Mouse (Mus musculus): ENCODE measurements at regions not wholly inside any gene's neighbourhood (a gene's known extent, or its start where the extent isn't known, plus 50 kb on each side); places are given as distances from the start of the nearest gene placed in this dataset.
A peak's percentile ranks its signal among the peaks of the same experiment; 100 is the strongest.

DNA sequence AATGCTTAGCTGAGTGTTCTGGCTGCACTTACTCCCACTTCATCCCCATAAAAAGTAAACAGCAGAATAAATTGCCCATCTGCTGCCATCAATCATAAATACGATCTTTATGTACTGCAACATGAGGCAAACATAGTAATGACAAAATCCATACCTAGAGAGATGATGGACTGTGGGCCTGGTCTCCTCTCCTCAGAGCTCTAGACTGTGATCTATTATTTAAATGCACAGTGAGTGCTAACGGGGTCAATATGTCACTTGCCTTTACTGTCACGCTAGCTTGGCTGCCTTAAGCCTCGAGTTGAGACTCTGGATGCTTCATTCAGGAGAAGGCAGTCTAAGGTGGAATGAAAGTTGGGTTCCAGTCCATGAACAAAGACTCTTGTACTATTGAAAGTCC is 683.7 kb upstream of the Vstm2b start:
- H3K4me1 ChIP-seq (ENCODE audit: control insufficient read depth, insufficient read depth, low read length) = no peaks in the 10 kb centered on the region
- no peak overlapping the region for H3K4me2 ChIP-seq (ENCODE audit: low read depth)
- DNase-seq (ENCODE audit: low spot score) = no peak
- no peak overlapping the region for H3K4me3 ChIP-seq (ENCODE audit: low read depth, low read length)
- no peak overlapping the region for H3K27ac ChIP-seq (ENCODE audit: low read depth, low read length)
- no peaks in the 10 kb centered on the region for H3K27me3 ChIP-seq (ENCODE audit: control insufficient read depth, insufficient read depth, low read length)
- no peaks in the 10 kb centered on the region for H3K36me3 ChIP-seq (ENCODE audit: control insufficient read depth, insufficient read depth, low read length)
- no peaks in the 10 kb centered on the region for H3K9me3 ChIP-seq (ENCODE audit: control insufficient read depth, low read length)
- H3K9ac ChIP-seq (ENCODE audit: low read length) = no peak overlapping the region
- WGBS = 62% methylated on average over 4 of the region's 4 CpGs
- no peak for ATAC-seq (ENCODE audit: insufficient read depth, low FRiP score, low TSS enrichment)

DNA sequence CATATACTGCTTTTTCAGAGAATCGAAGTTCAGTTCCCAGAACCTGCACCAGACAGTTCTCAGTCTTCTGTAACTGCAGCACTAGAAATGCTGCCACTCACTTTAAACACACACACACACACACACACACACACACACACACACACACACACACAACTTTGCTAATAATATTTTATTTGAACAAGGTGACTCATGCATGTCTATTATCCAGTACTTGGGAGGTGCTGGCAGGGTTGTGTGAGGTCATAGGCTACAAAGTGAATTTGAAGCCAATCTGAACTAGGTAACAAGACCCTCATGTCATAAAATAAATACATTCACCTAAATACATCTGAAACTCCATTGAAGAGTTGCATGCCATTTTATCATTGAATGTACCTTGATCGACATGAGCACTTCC is 682.9 kb upstream of the Vstm2b start:
- no peaks in the 10 kb centered on the region for H3K4me1 ChIP-seq (ENCODE audit: control insufficient read depth, insufficient read depth, low read length)
- no peak overlapping the region for H3K27ac ChIP-seq (ENCODE audit: low read depth, low read length)
- no peaks in the 10 kb centered on the region for H3K9me3 ChIP-seq (ENCODE audit: control insufficient read depth, low read length)
- 85% methylated on average over 2 of the region's 2 CpGs for WGBS
- DNase-seq (ENCODE audit: low spot score) (no peak), ATAC-seq (ENCODE audit: insufficient read depth, low FRiP score, low TSS enrichment) (no peak)
- H3K9ac ChIP-seq (ENCODE audit: low read length) = no peak overlapping the region
- no peak overlapping the region for H3K4me3 ChIP-seq (ENCODE audit: low read depth, low read length)
- H3K4me2 ChIP-seq (ENCODE audit: low read depth) = no peak overlapping the region
- no peaks in the 10 kb centered on the region for H3K36me3 ChIP-seq (ENCODE audit: control insufficient read depth, insufficient read depth, low read length)
- no peaks in the 10 kb centered on the region for H3K27me3 ChIP-seq (ENCODE audit: control insufficient read depth, insufficient read depth, low read length)

DNA sequence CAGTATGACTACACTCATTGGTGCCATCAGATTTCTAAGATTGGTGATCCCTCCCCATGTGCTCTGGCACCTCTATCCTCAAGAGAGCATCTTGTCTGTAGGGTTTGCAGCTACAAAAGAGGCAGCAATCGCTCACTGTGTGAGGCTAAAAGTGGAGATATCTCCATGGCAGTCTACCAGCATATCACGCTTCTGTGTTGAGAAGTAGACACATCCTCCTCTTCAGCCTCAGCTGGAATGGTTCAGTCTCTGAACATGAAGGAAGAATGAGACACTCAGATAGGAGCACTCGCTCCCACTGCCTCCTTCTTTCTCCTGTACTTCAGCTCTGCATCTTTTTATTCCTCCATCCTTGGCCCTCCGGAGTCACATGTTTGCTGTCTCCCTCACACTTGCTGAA is 677.6 kb upstream of the Vstm2b start:
- Histone ChIP-seq H3K27me3 (ENCODE audit: control insufficient read depth, insufficient read depth, low read length) (no peaks in the 10 kb centered on the region), H3K27ac (ENCODE audit: low read depth, low read length) (no peak overlapping the region), H3K9me3 (ENCODE audit: control insufficient read depth, low read length) (no peaks in the 10 kb centered on the region), H3K9ac (ENCODE audit: low read length) (no peak overlapping the region), H3K4me1 (ENCODE audit: control insufficient read depth, insufficient read depth, low read length) (no peaks in the 10 kb centered on the region), H3K36me3 (ENCODE audit: control insufficient read depth, insufficient read depth, low read length) (no peaks in the 10 kb centered on the region), H3K4me2 (ENCODE audit: low read depth) (no peak overlapping the region), H3K4me3 (ENCODE audit: low read depth, low read length) (no peak overlapping the region)
- ATAC-seq (ENCODE audit: insufficient read depth, low FRiP score, low TSS enrichment) (no peak), DNase-seq (ENCODE audit: low spot score) (no peak)
- 89% methylated on average over 4 of the region's 4 CpGs for WGBS

DNA sequence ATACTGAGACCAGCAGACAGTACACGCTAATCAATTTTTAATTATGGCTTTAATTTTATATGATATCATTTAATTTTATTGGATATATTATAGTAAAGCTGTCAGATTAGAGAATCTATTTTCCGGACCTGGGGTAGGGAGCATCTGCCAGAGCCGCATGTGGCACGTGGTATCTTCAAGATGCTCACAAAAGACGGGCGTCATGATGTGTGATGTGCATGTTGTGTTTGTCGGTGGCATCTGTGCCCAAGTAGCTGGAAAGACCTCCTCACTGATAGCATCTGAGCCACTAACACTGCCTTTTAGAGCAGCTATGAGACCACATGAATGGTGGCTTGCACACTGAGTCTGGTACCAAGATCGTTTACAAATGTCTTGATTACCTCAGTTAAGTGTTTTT is 652.9 kb upstream of the Vstm2b start:
- no peak overlapping the region for H3K27ac ChIP-seq (ENCODE audit: low read depth, low read length)
- no peak overlapping the region for H3K4me3 ChIP-seq (ENCODE audit: low read depth, low read length)
- DNase-seq (ENCODE audit: low spot score) (no peak), ATAC-seq (ENCODE audit: insufficient read depth, low FRiP score, low TSS enrichment) (no peak)
- H3K9me3 ChIP-seq (ENCODE audit: control insufficient read depth, low read length) = no peaks in the 10 kb centered on the region
- no peaks in the 10 kb centered on the region for H3K27me3 ChIP-seq (ENCODE audit: control insufficient read depth, insufficient read depth, low read length)
- H3K36me3 ChIP-seq (ENCODE audit: control insufficient read depth, insufficient read depth, low read length) = no peaks in the 10 kb centered on the region
- H3K4me2 ChIP-seq (ENCODE audit: low read depth) = no peak overlapping the region
- no peaks in the 10 kb centered on the region for H3K4me1 ChIP-seq (ENCODE audit: control insufficient read depth, insufficient read depth, low read length)
- WGBS = 88% methylated on average over 8 of the region's 8 CpGs
- no peak overlapping the region for H3K9ac ChIP-seq (ENCODE audit: low read length)

DNA sequence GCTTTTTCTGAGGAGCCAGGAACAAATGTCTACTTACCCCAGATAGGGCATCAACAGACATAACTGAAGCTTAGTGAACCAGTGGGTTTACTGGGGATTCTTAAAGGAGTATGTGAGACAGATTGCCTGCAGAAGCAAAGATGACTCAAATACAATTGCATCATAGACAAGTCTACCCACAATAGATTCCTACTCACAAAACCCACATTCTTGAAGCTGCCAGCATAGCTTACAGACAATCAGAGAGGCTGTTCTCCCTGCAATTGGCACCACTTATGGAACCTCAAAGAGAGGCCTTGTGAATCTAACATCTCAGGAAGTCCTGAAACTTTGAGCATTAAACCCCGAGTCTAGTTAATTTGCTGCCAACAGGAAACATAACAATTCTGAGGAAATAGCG is 649.6 kb upstream of the Vstm2b start:
- no peak for ATAC-seq (ENCODE audit: insufficient read depth, low FRiP score, low TSS enrichment)

DNA sequence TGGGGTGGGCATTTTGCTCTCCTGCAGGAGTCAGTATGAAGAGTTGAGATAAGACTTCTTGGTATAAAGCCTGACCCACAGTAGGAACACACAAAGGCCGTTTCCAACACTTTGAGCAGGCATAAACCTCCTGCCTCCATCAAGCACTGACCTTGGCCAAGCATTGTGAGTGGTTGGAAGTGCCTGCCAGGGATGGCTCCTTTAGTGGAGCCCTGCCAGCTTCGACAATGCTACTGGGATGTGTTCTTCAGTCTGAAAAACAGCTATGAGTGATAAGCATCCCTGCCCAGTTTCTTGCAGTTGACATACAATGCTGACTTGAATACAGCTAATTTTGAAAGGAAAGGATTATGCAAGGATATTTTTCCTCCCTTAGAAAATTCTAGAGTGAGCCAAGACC is 644.6 kb upstream of the Vstm2b start:
- H3K27me3 ChIP-seq (ENCODE audit: control insufficient read depth, insufficient read depth, low read length) = no peaks in the 10 kb centered on the region
- no peak overlapping the region for H3K4me2 ChIP-seq (ENCODE audit: low read depth)
- no peak for DNase-seq (ENCODE audit: low spot score)
- H3K4me1 ChIP-seq (ENCODE audit: control insufficient read depth, insufficient read depth, low read length) = no peaks in the 10 kb centered on the region
- no peaks in the 10 kb centered on the region for H3K9me3 ChIP-seq (ENCODE audit: control insufficient read depth, low read length)
- H3K27ac ChIP-seq (ENCODE audit: low read depth, low read length) = no peak overlapping the region
- ATAC-seq (ENCODE audit: insufficient read depth, low FRiP score, low TSS enrichment) = no peak
- 80% methylated on average over 2 of the region's 2 CpGs for WGBS
- no peak overlapping the region for H3K9ac ChIP-seq (ENCODE audit: low read length)
- no peak overlapping the region for H3K4me3 ChIP-seq (ENCODE audit: low read depth, low read length)
- H3K36me3 ChIP-seq (ENCODE audit: control insufficient read depth, insufficient read depth, low read length) = no peaks in the 10 kb centered on the region

More for the DNA sequence above, 649.6 kb upstream of the Vstm2b start:
- Histone ChIP-seq H3K9me3 (ENCODE audit: control insufficient read depth, low read length) (no peaks in the 10 kb centered on the region), H3K27me3 (ENCODE audit: control insufficient read depth, insufficient read depth, low read length) (no peaks in the 10 kb centered on the region), H3K4me2 (ENCODE audit: low read depth) (no peak overlapping the region), H3K4me1 (ENCODE audit: control insufficient read depth, insufficient read depth, low read length) (no peaks in the 10 kb centered on the region), H3K36me3 (ENCODE audit: control insufficient read depth, insufficient read depth, low read length) (no peaks in the 10 kb centered on the region), H3K4me3 (ENCODE audit: low read depth, low read length) (no peak overlapping the region), H3K9ac (ENCODE audit: low read length) (no peak overlapping the region), H3K27ac (ENCODE audit: low read depth, low read length) (no peak overlapping the region)
- WGBS = 85% methylated on average over 2 of the region's 2 CpGs
- no peak for DNase-seq (ENCODE audit: low spot score)

DNA sequence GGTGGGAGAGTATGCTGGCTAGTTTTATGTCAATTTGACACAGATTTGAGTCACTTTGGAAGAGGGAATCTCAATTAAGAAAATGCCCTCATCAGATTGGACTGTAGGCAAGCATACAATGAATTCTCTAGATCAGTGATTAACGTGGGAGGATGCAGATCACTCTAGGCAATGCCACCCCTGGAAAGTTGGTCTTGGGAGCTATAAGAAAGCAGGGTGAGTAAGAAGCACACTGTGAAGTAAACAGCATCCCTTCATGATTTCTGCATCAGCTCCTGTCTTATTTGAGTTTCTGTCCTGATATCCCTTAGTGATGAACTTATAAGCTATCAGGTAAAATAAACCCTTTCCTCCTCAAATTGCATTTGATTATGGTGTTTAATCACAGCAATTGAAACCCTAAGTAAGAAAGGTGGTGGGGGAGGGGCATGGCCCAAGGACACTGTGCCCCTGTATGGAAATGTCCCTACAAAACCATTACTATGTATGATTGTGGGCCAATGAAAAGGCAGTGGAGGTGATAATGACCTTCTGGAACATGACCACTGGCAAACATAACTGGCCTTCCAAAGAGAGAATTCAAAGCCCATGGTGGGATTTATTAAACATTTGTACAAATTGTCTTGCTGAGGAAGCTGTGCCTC is 640.3 kb upstream of the Vstm2b start:
- Histone ChIP-seq H3K4me2 (ENCODE audit: low read depth) (no peak overlapping the region), H3K36me3 (ENCODE audit: control insufficient read depth, insufficient read depth, low read length) (no peaks in the 10 kb centered on the region), H3K27me3 (ENCODE audit: control insufficient read depth, insufficient read depth, low read length) (no peaks in the 10 kb centered on the region), H3K4me1 (ENCODE audit: control insufficient read depth, insufficient read depth, low read length) (no peaks in the 10 kb centered on the region), H3K9me3 (ENCODE audit: control insufficient read depth, low read length) (no peaks in the 10 kb centered on the region), H3K27ac (ENCODE audit: low read depth, low read length) (no peak overlapping the region), H3K9ac (ENCODE audit: low read length) (no peak overlapping the region), H3K4me3 (ENCODE audit: low read depth, low read length) (no peak overlapping the region)
- ATAC-seq (ENCODE audit: insufficient read depth, low FRiP score, low TSS enrichment) (no peak), DNase-seq (ENCODE audit: low spot score) (no peak)
- WGBS = 58% methylated on average over 1 of the region's 1 CpGs

DNA sequence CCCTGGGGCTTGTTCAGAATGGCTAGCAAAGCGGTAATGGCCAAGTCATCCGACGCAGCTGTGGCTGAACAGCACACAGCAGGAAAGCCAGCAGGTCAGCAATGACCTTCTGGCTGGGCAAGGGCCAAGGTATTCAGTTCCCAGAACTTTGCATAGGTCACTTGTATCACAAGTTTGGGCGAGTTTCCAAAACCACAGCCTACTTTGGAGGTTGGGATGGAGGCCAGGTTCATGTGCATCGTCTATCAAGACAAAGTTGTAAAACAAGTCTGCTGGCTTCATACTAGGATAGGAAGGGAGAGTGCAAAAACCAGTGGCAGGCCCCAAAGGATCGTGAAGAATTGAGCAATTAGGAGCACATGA is 639.8 kb upstream of the Vstm2b start:
- no peaks in the 10 kb centered on the region for H3K9me3 ChIP-seq (ENCODE audit: control insufficient read depth, low read length)
- no peaks in the 10 kb centered on the region for H3K27me3 ChIP-seq (ENCODE audit: control insufficient read depth, insufficient read depth, low read length)
- H3K36me3 ChIP-seq (ENCODE audit: control insufficient read depth, insufficient read depth, low read length) = no peaks in the 10 kb centered on the region
- no peak overlapping the region for H3K4me3 ChIP-seq (ENCODE audit: low read depth, low read length)
- no peak overlapping the region for H3K4me2 ChIP-seq (ENCODE audit: low read depth)
- no peaks in the 10 kb centered on the region for H3K4me1 ChIP-seq (ENCODE audit: control insufficient read depth, insufficient read depth, low read length)
- no peak overlapping the region for H3K27ac ChIP-seq (ENCODE audit: low read depth, low read length)
- ATAC-seq (ENCODE audit: insufficient read depth, low FRiP score, low TSS enrichment) (no peak), DNase-seq (ENCODE audit: low spot score) (no peak)
- WGBS = 62% methylated on average over 6 of the region's 6 CpGs
- no peak overlapping the region for H3K9ac ChIP-seq (ENCODE audit: low read length)

DNA sequence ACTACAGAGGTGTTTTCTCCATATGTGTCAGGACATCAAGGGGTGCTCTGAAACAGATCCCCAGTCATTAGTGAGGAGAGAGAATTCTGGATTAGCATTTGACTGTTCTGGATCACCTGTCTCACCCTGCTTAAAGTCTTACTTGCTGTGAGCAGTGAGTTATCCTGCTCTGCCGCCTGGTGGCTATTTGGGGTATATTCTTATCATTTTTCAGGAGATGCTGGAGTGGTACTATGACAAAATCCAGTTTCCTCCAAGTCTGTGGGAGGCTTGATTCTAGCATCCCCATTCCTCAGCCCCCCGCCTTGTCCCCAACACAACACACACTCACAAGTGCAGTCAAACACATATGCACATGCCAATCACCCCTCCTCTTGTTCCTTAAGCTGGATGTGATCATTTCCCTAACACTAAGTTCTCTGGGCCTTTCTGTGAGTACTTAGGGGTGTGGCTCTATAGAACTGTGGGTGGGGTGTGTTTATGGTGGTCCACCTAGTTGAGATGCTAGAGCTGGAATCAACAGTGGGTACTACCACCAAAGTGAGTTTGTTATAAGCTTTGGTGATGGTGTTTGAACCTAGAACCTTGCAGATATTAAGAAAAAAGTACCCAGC is 624.6 kb upstream of the Vstm2b start:
- H3K9ac ChIP-seq (ENCODE audit: low read length) = no peak overlapping the region
- H3K4me2 ChIP-seq (ENCODE audit: low read depth) = no peak overlapping the region
- H3K27me3 ChIP-seq (ENCODE audit: control insufficient read depth, insufficient read depth, low read length) = no peaks in the 10 kb centered on the region
- DNase-seq (ENCODE audit: low spot score) = peak; percentile 43
- peak; percentile 33; the same call in 1 of the 2 replicates for ATAC-seq (ENCODE audit: insufficient read depth, low FRiP score, low TSS enrichment)
- no peaks in the 10 kb centered on the region for H3K4me1 ChIP-seq (ENCODE audit: control insufficient read depth, insufficient read depth, low read length)
- H3K4me3 ChIP-seq (ENCODE audit: low read depth, low read length) = no peak overlapping the region
- no peaks in the 10 kb centered on the region for H3K36me3 ChIP-seq (ENCODE audit: control insufficient read depth, insufficient read depth, low read length)
- no peaks in the 10 kb centered on the region for H3K9me3 ChIP-seq (ENCODE audit: control insufficient read depth, low read length)
- 23% methylated on average over 2 of the region's 2 CpGs for WGBS
- no peak overlapping the region for H3K27ac ChIP-seq (ENCODE audit: low read depth, low read length)
